Mouse (Mus musculus): ENCODE results near the gene Hexim1. TPM values are rescaled to one million over a fixed set of nuclear protein-coding genes. Genes with fewer than 3 reads are reported as not detected.

Gene Hexim1
- polyA plus RNA-seq, 1 experiment from 2014 or later = 2.8 TPM

DNA sequence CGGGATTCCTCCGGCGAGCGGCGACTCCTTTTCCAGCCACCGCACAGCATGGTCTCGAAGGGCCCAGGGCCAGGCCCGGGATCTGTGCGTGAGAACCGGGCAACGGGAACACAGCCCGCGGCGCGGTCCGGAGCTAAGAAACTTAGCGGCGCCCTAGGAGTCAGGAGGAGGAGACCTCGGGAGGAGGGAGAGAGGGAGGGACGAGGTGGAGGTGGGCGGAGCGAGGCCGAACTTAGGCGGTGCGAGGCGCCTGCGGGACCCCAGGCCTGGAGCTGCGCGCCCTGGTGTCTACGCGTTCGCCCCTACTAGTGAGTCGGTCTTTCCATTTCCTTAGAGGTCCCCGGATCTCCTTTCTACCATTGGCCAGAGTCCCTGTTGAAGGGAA is 14.6 kb upstream of the Hexim1 start, which contains the start of the genes Plcd3 and Acbd4:
Plcd3 (minus strand) TSS at position 178 of the 385 bp plus-strand sequence.
Acbd4 (plus strand) TSS at position 202 of the 385 bp plus-strand sequence.
- Histone ChIP-seq H3K27ac (replicated peaks) (peak within 1 kb of the TSS; percentile 69), H3K4me1 (peaks cover 77% of the 10 kb centered on the region)
- under 1% methylated on average over 34 of the region's 34 CpGs for WGBS

DNA sequence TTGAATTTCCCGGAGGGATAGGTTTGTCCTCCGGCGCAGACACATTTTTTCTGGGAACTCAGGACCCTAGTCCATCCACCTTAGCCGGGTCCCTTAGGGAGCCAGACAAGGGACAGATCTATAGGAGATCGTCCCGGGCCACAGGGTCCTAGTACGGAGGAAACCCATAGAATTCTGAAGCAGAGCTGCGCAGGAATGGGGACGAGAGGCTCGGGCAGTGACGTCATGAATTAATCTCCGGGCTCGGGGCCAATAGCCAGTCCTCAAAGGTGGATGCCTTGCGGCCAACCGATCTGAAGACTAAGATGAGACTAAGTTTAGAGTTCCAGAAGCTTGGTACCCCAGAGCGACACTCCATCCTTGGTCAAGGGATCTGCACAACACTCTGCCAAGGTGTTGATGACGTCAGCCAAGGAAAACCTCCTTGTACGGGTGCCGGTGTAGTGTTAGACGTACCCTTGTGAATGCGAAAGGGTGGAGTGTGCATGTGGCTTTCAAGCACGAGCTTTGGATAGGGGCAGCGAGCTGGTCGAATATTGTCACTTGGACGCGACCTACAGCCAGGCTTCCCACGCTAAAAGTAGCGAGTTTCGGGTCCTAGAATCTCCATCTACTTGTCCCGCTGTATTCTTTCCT is 14.0 kb upstream of the Hexim1 start:
- Histone ChIP-seq H3K27me3 (replicated peaks; ENCODE audit: low read depth, poor library complexity, severe bottlenecking) (peaks cover 85% of the 10 kb centered on the region), H3K4me3 (peak overlapping the region; percentile 67), H3K9me3 (no peaks in the 10 kb centered on the region), H3K36me3 (replicated peaks) (no peaks in the 10 kb centered on the region), H3K4me1 (peaks cover 74% of the 10 kb centered on the region), H3K27ac (replicated peaks) (peak overlapping the region; percentile 69; the same call in 1 of the 2 replicates)
- WGBS = 4% methylated on average over 30 of the region's 30 CpGs
- peak; percentile 57 for DNase-seq (ENCODE audit: low spot score)

More for the DNA sequence above, 14.6 kb upstream of the Hexim1 start, which contains the start of the genes Plcd3 and Acbd4:
- Histone ChIP-seq H3K9me3 (no peaks in the 10 kb centered on the region), H3K4me3 (peak within 1 kb of the TSS; percentile 67), H3K27me3 (replicated peaks; ENCODE audit: low read depth, poor library complexity, severe bottlenecking) (peaks cover 90% of the 10 kb centered on the region), H3K36me3 (replicated peaks) (no peaks in the 10 kb centered on the region)
- DNase-seq (ENCODE audit: low spot score) = peak; percentile 82

DNA sequence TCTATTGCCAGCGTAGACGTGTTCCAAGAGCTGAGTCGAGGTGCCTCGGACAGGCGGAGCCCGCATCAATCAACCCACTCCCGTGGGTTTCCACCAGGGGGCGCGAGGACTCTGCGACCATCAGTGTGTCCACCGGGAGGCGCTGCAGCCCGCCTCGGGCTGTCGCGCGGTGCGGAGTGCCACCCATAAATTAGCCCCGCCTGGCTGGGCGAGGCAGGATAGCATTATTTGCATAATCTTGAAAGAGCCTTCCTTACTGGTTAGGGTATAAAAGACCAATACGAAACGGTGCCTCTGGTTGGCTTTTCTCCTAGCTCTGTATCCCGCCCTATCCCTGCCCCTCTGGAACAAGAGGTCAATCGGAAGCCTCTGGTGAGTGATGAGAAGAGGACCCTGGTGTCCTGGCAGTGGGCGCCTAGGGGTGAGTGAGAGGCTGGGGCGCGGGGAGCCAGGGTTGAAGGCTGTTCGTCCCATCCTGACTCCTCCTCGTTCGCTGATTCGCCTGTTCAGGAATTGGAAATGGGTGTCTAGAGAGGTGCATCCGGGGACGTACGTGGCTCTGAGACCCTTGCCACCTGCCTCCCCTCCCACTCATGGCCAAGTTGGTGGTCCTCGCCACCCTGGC is 13.2 kb upstream of the Hexim1 start:
- whole genome bisulfite sequencing = under 1% methylated on average over 35 of the region's 35 CpGs
- Histone ChIP-seq H3K4me1 (peaks cover 66% of the 10 kb centered on the region), H3K4me3 (peak overlapping the region; percentile 67), H3K27me3 (replicated peaks; ENCODE audit: low read depth, poor library complexity, severe bottlenecking) (peaks cover 77% of the 10 kb centered on the region), H3K9me3 (no peaks in the 10 kb centered on the region), H3K36me3 (replicated peaks) (no peaks in the 10 kb centered on the region), H3K27ac (replicated peaks) (peak overlapping the region; percentile 11)
- DNase-seq (ENCODE audit: low spot score) = peak; percentile 97

DNA sequence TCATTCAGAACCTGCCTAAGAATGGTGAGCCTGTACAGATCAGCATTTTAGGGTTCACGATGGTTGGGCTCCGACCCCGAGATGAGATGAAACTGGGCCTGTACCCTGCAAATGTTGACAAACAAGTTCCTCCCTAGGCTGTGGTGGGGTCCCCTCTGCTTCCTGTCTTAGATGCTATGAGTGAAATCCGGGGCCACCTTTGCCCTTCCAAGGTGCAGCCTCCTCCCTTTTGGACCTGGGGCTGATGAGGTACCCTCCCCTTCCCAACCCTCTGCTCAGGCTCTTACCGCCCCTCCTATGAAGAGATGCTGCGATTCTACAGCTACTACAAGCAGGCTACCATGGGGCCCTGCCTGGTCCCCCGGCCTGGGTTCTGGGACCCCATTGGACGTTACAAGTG is 12.4 kb upstream of the Hexim1 start:
- Histone ChIP-seq H3K27me3 (replicated peaks; ENCODE audit: low read depth, poor library complexity, severe bottlenecking) (peaks cover 69% of the 10 kb centered on the region), H3K4me3 (peak overlapping the region; percentile 67), H3K9me3 (no peaks in the 10 kb centered on the region), H3K36me3 (replicated peaks) (no peaks in the 10 kb centered on the region), H3K27ac (replicated peaks) (no peak overlapping the region), H3K4me1 (peaks cover 62% of the 10 kb centered on the region)
- DNase-seq (ENCODE audit: low spot score) = no peak
- WGBS = 53% methylated on average over 8 of the region's 8 CpGs

- H3K27ac ChIP-seq (replicated peaks) = no peak overlapping the region
- H3K4me3 ChIP-seq = peak overlapping the region; percentile 8; the same call in 1 of the 2 replicates
- DNase-seq (ENCODE audit: low spot score) = no peak
- H3K36me3 ChIP-seq (replicated peaks) = no peaks in the 10 kb centered on the region
- peaks cover 60% of the 10 kb centered on the region for H3K27me3 ChIP-seq (replicated peaks; ENCODE audit: low read depth, poor library complexity, severe bottlenecking)
- 79% methylated on average over 7 of the region's 7 CpGs for WGBS
- no peaks in the 10 kb centered on the region for H3K9me3 ChIP-seq
- H3K4me1 ChIP-seq = peaks cover 54% of the 10 kb centered on the region
Measured at GRCm38 (mm10) chr11:103104469-103104868, 11.6 kb upstream of the Hexim1 start.

GRCm38 (mm10) chr11:103105180-103105725 is 10.8 kb upstream of the Hexim1 start:
- H3K9me3 ChIP-seq = no peaks in the 10 kb centered on the region
- WGBS = 41% methylated on average over 14 of the region's 14 CpGs
- peaks cover 46% of the 10 kb centered on the region for H3K4me1 ChIP-seq
- H3K27ac ChIP-seq (replicated peaks) = no peak overlapping the region
- no peak for DNase-seq (ENCODE audit: low spot score)
- peaks cover 54% of the 10 kb centered on the region for H3K27me3 ChIP-seq (replicated peaks; ENCODE audit: low read depth, poor library complexity, severe bottlenecking)
- H3K36me3 ChIP-seq (replicated peaks) = no peaks in the 10 kb centered on the region
- peak overlapping the region; percentile 8; the same call in 1 of the 2 replicates for H3K4me3 ChIP-seq

DNA sequence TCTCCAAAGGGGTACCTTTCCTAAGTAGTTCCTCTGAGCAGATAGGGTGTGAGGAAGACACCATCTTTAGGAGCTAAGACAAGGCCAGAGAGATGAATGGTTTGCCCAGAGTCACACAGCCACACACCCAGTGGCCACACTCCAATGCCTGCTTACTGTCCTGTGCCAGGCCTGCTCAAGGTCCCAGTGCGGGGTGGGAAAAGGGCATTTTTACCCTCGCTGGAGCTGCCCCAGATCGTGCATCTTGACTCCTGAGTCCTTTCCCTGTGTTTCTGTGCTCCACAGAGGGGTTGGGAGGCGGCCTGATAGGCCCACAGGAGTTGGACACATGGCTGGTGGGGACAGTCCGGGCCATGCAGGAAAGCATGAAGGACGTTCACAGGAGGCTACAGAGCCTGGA is 10.2 kb upstream of the Hexim1 start:
- Histone ChIP-seq H3K27ac (replicated peaks) (no peak overlapping the region), H3K36me3 (replicated peaks) (no peaks in the 10 kb centered on the region), H3K4me3 (no peak overlapping the region), H3K4me1 (peaks cover 46% of the 10 kb centered on the region), H3K9me3 (no peaks in the 10 kb centered on the region), H3K27me3 (replicated peaks; ENCODE audit: low read depth, poor library complexity, severe bottlenecking) (peaks cover 54% of the 10 kb centered on the region)
- no peak for DNase-seq (ENCODE audit: low spot score)
- WGBS = 85% methylated on average over 6 of the region's 6 CpGs

DNA sequence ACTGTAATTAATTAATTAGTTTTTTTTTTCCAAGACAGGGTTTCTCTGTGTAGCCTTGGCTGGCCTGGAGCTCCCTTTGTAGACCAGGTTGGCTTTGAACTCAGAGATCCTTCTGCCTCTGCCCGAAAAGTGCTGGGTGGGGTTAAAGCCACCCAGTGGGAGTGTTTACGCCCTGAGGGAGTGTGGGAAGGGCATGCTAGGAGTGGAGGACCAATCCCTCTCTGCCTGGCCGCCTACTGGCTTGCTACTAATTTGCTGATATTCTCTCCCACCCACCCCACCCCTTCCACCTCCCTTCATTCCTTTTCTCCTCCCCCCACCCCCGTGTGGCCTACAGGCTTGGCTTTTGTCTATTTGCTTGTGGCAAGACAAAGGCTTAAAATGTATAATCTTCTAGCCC is 9.6 kb upstream of the Hexim1 start:
- no peak for DNase-seq (ENCODE audit: low spot score)
- Histone ChIP-seq H3K27me3 (replicated peaks; ENCODE audit: low read depth, poor library complexity, severe bottlenecking) (peaks cover 54% of the 10 kb centered on the region), H3K4me3 (no peak overlapping the region), H3K4me1 (peaks cover 44% of the 10 kb centered on the region), H3K27ac (replicated peaks) (no peak overlapping the region), H3K9me3 (no peaks in the 10 kb centered on the region), H3K36me3 (replicated peaks) (no peaks in the 10 kb centered on the region)
- 73% methylated on average over 4 of the region's 4 CpGs for WGBS

DNA sequence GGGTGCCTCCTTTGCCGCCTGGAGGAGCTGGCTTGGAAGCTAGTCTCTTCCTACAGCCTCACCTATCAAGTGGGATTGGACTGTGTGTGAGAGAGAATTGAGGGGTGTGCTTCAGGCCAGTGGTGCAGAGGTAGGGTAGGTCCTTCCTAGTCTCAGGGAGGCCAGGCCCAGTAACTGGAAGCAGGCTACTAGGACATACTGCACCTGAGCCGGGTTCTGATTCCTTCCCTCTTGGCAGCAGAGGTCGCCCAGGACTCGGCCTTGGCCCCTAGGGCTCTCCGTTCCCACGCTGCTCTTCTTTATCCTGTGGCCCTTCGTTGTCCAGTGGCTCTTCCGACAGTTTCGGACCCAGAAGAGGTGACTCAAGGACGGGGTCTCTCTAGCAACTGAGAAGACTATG is 4.7 kb upstream of the Hexim1 start:
- no peak for DNase-seq (ENCODE audit: low spot score)
- peaks cover 33% of the 10 kb centered on the region for H3K4me1 ChIP-seq
- H3K27me3 ChIP-seq (replicated peaks; ENCODE audit: low read depth, poor library complexity, severe bottlenecking) = peaks cover 40% of the 10 kb centered on the region
- peak overlapping the region; percentile 57 for H3K4me3 ChIP-seq
- 14% methylated on average over 10 of the region's 10 CpGs for WGBS
- H3K9me3 ChIP-seq = no peaks in the 10 kb centered on the region
- H3K36me3 ChIP-seq (replicated peaks) = no peaks in the 10 kb centered on the region
- H3K27ac ChIP-seq (replicated peaks) = peak overlapping the region; percentile 82

- Histone ChIP-seq H3K27me3 (replicated peaks; ENCODE audit: low read depth, poor library complexity, severe bottlenecking) (peaks cover 40% of the 10 kb centered on the region), H3K4me1 (peaks cover 38% of the 10 kb centered on the region), H3K9me3 (no peaks in the 10 kb centered on the region), H3K4me3 (peak overlapping the region; percentile 57), H3K27ac (replicated peaks) (peak overlapping the region; percentile 82), H3K36me3 (replicated peaks) (no peaks in the 10 kb centered on the region)
- DNase-seq (ENCODE audit: low spot score) = peak; percentile 78
- WGBS = 1% methylated on average over 28 of the region's 28 CpGs
Measured at GRCm38 (mm10) chr11:103111881-103112551, 4.0 kb upstream of the Hexim1 start.

GRCm38 (mm10) chr11:103112552-103112912 is 3.5 kb upstream of the Hexim1 start:
- Histone ChIP-seq H3K4me3 (peak overlapping the region; percentile 57), H3K27me3 (replicated peaks; ENCODE audit: low read depth, poor library complexity, severe bottlenecking) (peaks cover 40% of the 10 kb centered on the region), H3K9me3 (no peaks in the 10 kb centered on the region), H3K4me1 (peaks cover 43% of the 10 kb centered on the region), H3K36me3 (replicated peaks) (no peaks in the 10 kb centered on the region), H3K27ac (replicated peaks) (peak overlapping the region; percentile 82)
- no peak for DNase-seq (ENCODE audit: low spot score)
- 9% methylated on average over 9 of the region's 9 CpGs for WGBS

GRCm38 (mm10) chr11:103113005-103113404 is 3.0 kb upstream of the Hexim1 start:
- whole genome bisulfite sequencing = 30% methylated on average over 12 of the region's 12 CpGs
- no peaks in the 10 kb centered on the region for H3K9me3 ChIP-seq
- 0 out of 2 replicates have a peak overlapping the region, but pooled peaks have one; percentile 82 for H3K27ac ChIP-seq (replicated peaks)
- H3K4me3 ChIP-seq = peak overlapping the region; percentile 57; the same call in 1 of the 2 replicates
- no peaks in the 10 kb centered on the region for H3K36me3 ChIP-seq (replicated peaks)
- H3K27me3 ChIP-seq (replicated peaks; ENCODE audit: low read depth, poor library complexity, severe bottlenecking) = peaks cover 40% of the 10 kb centered on the region
- peaks cover 48% of the 10 kb centered on the region for H3K4me1 ChIP-seq
- DNase-seq (ENCODE audit: low spot score) = no peak
